Mouse (Mus musculus) kidney, postnatal 25 days (tissue): Measurements from ENCODE around the gene Uggt2.
"Not testable (repeated sequence)": the region's sequence is repeated elsewhere in the genome, so short reads cannot be mapped to it uniquely, and the experiment has no call there.

Experiments used
- DNase-seq, 2 experiments: peaks; one replicate each; pipeline ENCODE4 v3.0.0; 2021; ENCODE audit warnings: mixed read lengths in 2 of 2

The Uggt2 gene

GRCm38 (mm10) chr14:119027675-119028253 is 71.5 kb downstream of the Uggt2 start:
- no peak for DNase-seq

- DNase-seq: peak; percentile 66 to 69
Observed at GRCm38 (mm10) chr14:119027130-119027529, 72.1 kb downstream of the Uggt2 start.

- DNase-seq: peak in 1 of 2 experiments; percentile 18
Observed at GRCm38 (mm10) chr14:119025889-119026288, 73.3 kb downstream of the Uggt2 start.

GRCm38 (mm10) chr14:119013549-119013948 is 85.7 kb downstream of the Uggt2 start:
- no peak for DNase-seq

GRCm38 (mm10) chr14:119012607-119013431 is 86.4 kb downstream of the Uggt2 start:
- DNase-seq: peak; percentile 50 to 57

GRCm38 (mm10) chr14:119009531-119009930 is 89.7 kb downstream of the Uggt2 start:
- no peak for DNase-seq

GRCm38 (mm10) chr14:119008031-119008590 is 91.1 kb downstream of the Uggt2 start:
- no peak for DNase-seq

DNA sequence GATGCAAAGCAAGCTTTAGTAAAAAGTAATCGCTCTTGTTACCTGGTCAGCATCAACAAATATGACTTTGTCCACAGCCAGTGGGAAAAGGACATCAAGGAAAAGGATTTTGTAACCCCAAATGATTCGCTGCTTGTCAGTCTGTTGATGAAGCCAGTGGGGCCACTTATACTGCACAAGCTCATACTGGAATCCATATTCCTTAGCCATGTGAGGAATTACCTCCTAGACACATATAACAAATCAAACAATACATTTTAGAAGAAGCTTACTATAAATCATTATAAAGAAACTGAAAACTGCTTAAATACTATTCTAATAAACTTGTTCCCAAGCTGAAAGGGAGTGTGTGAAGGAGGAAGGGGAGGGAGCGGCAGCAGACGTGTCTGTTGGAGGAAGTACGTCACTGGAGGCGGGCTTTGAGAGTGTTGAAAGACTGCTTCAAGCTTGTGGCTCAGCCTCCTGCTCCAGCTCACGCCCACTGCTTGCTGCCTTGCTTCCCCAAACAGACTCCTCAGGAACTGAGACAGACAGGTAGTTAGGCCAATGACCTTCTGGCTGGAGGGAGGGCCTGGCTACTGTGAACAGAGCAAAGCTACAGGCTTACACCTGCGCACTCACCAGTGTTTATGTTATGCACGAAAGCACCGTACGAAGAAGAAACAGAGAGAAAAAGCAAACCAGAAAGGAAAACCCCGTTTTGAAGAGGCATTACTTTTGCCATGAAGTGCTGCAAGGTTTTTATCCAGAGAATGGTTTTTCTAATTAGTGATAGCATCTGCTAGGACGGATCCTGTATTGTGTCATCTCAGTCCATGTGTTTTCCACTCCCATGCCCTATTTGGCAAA is 91.9 kb downstream of the Uggt2 start:
- DNase-seq: peak; percentile 100

GRCm38 (mm10) chr14:119006441-119007102 is 92.7 kb downstream of the Uggt2 start:
- DNase-seq: peak in 1 of 2 experiments; percentile 37

- DNase-seq: no peak
Observed at GRCm38 (mm10) chr14:119005834-119006233, 93.4 kb downstream of the Uggt2 start.

DNA sequence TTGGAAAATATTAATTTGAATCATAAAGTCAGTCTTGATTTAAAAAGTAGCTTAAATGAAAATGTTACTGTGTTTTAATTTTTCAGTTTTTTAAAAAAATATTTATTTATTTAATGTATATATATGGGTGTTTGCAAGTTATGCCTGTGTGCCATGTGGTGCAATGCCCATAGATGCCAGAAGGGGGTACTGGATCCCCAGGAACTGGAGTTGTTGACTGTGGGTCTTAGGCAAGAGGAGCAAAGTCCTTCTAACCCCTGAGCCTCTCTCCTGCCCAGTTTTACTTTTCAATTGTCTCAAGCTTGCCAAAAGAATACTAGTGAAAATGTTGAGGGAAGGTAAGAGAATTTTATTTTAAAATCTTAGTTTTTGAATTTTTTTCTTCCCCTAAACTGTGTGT is 95.9 kb downstream of the Uggt2 start:
- peak; percentile 53 to 61 for DNase-seq

DNA sequence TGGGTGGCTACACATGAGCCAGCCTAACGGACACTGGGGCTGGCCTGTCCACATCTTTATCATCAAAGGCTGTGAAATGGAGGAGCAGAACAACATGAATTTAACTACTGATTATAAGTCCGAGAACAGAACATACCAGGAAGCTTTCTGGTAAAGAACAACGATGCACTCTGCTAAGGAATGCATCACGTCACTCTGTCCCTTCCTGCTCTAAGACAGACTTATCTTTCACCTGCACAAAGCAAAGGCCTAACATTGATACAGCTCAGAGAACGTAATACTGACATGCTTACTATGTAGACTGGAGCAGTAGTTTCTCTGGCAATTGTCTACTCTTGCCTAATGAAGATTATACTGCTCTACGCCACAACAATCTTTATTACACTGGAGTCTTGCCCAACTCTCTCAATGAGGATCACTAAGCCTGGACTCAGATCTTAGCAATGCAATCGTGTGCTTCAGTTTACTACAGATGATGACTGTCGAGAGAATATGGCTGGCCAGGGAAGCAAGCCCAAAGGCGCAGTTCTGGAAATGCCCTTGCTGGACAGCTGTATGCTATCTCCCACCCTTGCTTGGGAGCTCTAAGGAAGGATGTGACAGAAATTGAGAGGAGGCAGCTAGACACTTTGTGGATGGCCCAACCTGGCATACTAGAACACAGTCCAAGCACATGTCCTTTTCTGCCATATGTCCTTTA is 103.9 kb downstream of the Uggt2 start:
- no peak for DNase-seq

DNA sequence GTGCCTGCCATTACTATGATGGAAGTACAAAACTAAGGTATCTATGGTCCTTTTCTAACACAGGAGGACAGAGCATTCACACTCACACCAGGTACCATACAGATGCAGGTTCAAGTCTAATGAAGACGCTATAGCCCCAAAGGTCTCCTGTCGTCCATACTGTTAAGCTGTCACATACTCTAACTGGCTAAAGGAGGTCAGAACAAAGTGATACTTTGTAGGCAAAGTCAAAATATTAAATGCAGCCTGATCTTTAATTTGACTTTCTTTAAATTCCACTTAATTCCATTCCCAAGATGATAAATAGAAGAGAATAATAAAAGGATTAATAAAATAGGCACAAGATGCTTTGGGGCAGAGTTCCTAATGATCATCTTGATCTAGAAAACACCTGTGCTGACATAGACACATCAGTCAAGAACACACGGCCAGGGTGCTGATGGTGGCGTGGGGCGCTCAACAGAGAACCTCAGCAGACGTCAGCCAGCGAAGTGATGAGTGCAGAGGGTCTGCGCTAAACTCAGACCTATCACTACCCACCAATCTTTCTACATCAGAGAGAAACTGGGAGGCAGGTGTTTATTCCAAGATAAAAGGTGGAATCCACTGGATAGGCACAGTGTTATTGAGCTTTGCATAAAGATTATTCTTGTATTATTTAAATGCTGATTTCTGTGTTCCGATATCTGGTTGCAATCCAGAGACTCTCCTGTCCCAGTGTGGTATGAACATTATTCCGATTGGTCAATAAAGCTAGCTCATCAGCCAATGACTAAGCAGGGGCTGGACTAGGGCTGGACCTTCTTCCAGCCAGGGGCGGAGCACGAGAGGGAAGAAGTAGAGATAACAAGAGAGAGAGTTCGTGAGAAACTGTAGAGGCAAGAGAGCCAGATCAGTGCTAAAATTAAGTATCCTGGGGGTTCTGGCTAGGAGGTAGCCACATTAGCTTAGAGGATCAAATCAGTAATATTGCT is 111.4 kb downstream of the Uggt2 start:
- DNase-seq: no peak

DNA sequence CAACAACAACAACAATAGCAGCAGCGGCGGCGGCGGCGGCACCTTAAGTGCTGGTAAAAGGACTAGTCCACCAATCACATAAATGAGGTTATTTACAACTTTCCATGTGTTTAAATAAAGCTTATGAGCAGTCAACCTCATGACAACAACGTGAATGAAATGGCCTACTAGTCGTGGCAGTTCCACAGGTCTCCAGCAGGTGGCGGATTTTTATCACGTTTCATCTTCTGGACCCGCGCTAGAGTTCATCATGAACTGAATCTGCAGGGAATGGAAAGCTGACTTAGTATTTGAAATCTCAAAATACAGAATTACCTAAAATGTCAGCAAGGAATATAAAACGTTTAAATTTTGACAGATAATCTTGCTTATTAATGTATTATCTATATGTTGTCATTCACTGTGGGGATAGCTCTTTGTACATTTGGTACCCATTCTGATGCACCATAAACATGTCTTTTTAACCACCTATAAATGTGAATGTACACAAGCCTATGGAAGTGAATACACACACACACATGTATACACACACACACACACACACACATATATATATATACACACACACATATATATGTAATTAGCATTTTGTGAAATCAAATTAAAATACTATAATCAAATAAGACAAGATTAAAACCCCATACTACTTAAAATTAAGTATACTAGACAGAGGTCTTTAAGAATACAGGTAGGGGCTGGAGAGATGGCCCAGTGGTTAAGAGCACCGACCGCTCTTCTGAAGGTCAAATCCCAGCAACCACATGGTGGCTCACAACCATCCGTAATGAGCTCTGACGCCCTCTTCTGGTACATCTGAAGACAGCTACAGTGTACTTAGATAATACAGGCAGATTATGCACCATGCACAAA is 112.3 kb downstream of the Uggt2 start:
- peak; percentile 67 to 86 for DNase-seq

DNA sequence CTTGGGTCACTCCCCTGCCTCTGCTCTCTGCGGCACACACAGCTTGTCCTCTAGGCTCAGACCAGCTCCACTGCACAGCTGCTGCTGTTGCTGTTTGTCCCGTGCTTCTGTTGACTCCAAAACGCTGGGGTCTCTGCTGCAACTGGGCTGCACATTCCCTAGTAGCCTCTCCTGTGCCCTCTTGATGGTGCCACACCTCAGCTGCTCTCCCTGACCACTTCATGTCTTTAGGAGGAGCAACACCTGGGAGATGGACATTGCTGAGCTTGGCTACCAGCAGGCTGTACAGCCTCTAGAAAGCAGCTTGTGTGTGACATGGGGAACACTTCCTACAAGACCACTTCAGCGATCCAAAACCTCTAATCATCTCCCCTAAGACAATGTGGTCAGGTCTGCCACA is 115.1 kb downstream of the Uggt2 start:
- DNase-seq: no peak

DNA sequence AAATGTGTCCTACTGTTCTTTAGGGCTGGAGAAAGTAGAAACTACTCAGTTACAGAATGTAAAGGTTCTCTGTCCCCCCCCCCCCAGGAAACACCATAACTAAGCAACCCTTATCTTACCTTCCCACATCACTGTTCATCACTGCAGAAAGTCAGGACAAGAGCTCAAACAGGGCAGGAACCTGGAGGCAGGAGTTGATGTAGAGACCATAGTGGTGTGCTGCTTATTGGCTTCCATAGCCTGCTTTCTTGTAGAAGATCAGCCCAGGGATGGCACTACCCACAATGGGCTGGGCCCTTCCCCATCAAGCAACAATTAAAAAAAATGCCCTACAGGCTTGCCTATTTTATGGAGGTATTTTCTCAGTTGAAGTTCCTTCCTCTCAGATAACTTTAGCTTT is 115.8 kb downstream of the Uggt2 start:
- no peak for DNase-seq

DNA sequence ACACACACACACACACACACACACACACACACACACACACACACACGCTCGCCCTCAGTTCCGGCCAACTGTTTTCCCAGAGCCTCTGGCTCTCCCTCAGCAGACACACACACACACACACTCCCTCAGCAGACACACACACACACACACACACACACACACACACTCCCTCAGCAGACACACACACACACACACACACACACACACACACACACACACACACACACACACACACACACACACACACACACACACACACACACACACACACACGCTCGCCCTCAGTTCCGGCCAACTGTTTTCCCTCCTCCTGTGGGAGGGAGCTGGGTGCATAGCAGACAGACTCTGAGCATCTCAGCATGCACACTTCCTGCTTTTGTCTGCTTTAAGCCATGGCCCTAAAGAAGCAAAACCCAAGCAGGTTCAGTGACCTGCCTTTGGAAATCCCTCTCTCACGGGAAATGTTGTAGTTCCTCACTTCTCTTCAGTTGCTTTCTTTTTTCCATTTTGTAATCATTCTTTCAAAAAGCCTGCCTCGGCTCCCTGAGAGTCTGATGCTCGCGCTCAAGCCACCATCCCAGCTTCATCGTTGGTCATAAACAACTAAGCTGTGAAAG is 116.7 kb downstream of the Uggt2 start:
- peak in 1 of 2 experiments; percentile 46 for DNase-seq

DNA sequence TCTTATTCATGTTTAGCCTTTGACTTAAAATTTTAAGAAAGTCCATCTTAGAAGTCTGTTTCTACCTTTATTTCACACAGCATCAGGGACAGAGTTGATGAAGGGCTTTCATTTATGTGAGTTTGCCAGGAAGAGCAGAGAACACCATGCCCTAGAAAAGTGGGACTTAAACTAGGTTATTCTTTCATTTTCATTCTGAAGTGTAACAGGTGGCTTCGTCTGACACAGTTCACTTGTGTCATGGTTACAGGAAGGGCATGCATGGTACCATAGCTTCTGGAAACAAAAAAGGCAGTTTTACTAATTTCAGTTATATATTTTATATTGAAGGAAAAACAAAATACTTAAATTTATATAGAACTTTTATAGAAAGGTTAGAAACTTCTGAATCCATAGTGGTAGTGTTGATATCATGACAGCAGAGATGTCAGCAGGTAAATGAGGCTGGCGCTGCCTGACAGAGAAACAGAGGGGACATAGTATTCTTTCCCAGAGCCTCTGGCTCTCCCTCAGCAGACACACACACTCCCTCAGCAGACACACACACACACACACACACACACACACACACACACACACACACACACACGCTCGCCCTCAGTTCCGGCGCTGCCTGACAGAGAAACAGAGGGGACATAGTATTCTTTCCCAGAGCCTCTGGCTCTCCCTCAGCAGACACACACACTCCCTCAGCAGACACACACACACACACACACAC is 117.4 kb downstream of the Uggt2 start:
- DNase-seq: not testable (repeated sequence)
